Mouse (Mus musculus) stomach, embryonic 14.5 days (tissue): ENCODE measurements around the gene Syngap1. TPM values are rescaled to one million over a fixed set of nuclear protein-coding genes. Genes with fewer than 3 reads are reported as not detected.

Experiments used
- ATAC-seq: fragments of 200-750 bp; cut with Nextera tagmentation; 2 replicates; pipeline ENCODE4 v1.8.0; 2017; ENCODE audit warnings: low read depth, moderate TSS enrichment; ENCODE audit not compliant: insufficient number of reproducible peaks, insufficient read depth, low FRiP score
- H3K27ac ChIP-seq: fragments of 300-500 bp; sonication (generic); 2 replicates; pipeline ENCODE4 v1.5.1; 2014; ENCODE audit warnings: mild to moderate bottlenecking, low read length, moderate library complexity, mixed read lengths
- H3K27me3 ChIP-seq: fragments of 300-500 bp; sonication (generic); 2 replicates; pipeline ENCODE4 v1.6.1; 2014; ENCODE audit warnings: low read length, control low read depth, mixed read lengths; ENCODE audit not compliant: control insufficient read depth, insufficient read depth
- H3K36me3 ChIP-seq: fragments of 300-500 bp; sonication (generic); 2 replicates; pipeline ENCODE4 v1.6.1; 2014; ENCODE audit warnings: mild to moderate bottlenecking, control low read depth, low read length, moderate library complexity, mixed read lengths; ENCODE audit not compliant: control insufficient read depth, insufficient read depth
- H3K4me1 ChIP-seq: fragments of 300-500 bp; sonication (generic); 2 replicates; pipeline ENCODE4 v1.6.1; 2014; ENCODE audit warnings: low read length, control low read depth, mixed read lengths; ENCODE audit not compliant: control insufficient read depth, insufficient read depth
- H3K4me2 ChIP-seq: fragments of 300-500 bp; sonication (generic); replicated peaks from 2 replicates; pipeline ENCODE4 v1.6.1; 2014; ENCODE audit warnings: low read depth, low read length, control low read depth
- H3K4me3 ChIP-seq: fragments of 300-500 bp; sonication (generic); 2 replicates; pipeline ENCODE4 v1.5.1; 2014; ENCODE audit warnings: low read depth, low read length, control low read depth
- H3K9ac ChIP-seq: fragments of 300-500 bp; sonication (generic); replicated peaks from 2 replicates; pipeline ENCODE4 v1.6.1; 2014; ENCODE audit warnings: low read depth, mild to moderate bottlenecking, control low read depth, low read length, moderate library complexity, mixed read lengths
- H3K9me3 ChIP-seq: fragments of 300-500 bp; sonication (generic); 2 replicates; pipeline ENCODE4 v1.6.1; 2016; ENCODE audit warnings: low read depth, low read length, control low read depth; ENCODE audit not compliant: control insufficient read depth
- WGBS: fragments of 180-500 bp; shearing (Covaris S2); extraction: QIAGEN DNeasy Blood & Tissue Kit; methylation state at CpG from one replicate; pipeline ENCODE4 v1.1.7; 2014; 5-methylcytosine and 5-hydroxymethylcytosine counted together
- polyA plus RNA-seq: library from polyadenylated mRNA; unstranded; fragments of >200 nt; fragmentation: Nextera tagmentation; extraction: Ambion mirVana; gene quantifications from 2 replicates; pipeline ENCODE4 v1.2.1, GENCODE M21; 2014

Syngap1 gene
- polyA plus RNA-seq, 1 experiment from 2014 or later: 3.0 TPM

DNA sequence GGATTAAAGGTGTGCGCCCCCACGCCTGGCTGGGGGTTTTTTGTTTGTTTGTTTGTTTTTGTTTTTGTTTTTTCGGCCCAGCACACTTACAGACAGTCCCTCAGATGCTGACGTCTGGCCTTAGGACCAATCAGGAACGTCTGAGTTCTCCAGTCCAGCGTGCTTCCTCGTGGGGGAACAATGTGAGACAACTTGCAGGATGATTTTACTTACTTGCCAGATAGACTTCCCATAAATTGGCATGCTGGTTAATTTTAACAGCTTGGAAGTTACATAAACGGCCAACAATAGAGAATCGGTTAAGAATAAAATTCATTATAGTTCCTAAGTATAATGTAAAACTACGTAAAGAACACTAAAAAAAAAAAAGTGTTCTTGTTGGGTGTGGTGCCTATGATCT, 70.1 kb downstream of the Syngap1 start:
- no peaks in the 10 kb centered on the region for H3K9me3 ChIP-seq
- no peak for ATAC-seq
- no peaks in the 10 kb centered on the region for H3K36me3 ChIP-seq
- WGBS: 88% methylated on average over 10 of the region's 10 CpGs
- no peak overlapping the region for H3K27ac ChIP-seq
- H3K9ac ChIP-seq: no peak overlapping the region
- no peaks in the 10 kb centered on the region for H3K27me3 ChIP-seq
- no peak overlapping the region for H3K4me3 ChIP-seq
- H3K4me2 ChIP-seq: no peak overlapping the region
- peaks cover 3% of the 10 kb centered on the region; the same call in 1 of the 2 replicates for H3K4me1 ChIP-seq

DNA sequence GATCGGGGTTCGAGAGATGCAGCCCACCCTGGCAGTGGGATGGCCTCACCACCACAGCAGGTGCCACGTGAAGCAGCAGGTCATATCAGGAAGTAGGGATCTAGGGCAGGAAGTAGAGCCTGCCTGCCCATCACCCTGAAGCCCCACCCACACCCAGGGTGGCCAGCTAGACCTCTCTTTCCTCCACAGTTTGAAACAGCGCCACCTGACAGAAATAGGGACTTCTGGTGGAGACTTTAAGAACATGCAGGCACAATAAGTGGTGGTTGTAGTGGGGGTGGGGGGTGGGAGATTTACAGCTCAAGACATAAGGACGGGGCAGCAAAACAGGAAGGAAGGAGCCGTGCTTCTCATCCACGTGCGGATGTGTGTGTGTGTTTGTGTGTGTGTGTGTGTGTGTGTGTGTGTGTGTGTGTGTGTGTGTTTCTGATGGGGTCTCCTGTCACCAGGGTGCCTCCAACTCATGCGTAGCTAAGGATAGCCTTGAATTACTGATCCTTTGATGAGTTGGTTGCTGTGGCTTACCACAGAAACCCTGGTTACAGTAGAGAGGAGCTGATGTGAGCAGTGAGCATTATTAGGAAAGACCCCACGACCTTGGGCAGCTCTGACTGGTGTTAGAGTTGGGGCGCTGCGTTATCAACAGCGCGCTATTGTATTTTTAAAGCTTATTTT, 71.1 kb downstream of the Syngap1 start:
- 58% methylated on average over 14 of the region's 14 CpGs for WGBS

DNA sequence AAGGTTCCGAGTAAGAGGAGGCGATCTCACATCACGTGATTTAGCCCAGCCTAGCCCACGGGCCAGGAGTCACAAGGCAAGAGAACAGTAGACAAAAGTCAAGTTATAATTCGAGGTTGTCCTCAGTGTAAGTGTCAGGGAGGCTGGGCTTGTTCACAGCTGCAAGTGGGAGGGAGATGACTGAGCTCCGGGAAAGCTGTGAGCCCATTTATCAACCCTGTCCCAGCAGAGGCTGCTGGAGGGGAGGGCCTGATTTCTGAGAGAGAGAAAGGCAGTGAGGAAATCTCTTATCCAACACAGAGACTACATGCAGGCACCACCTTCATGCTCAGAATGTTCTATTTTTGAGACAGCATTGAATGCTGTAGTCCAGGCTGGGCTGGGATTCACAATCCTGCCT, 71.9 kb downstream of the Syngap1 start:
- no peak overlapping the region for H3K9ac ChIP-seq
- H3K4me3 ChIP-seq: no peak overlapping the region
- no peaks in the 10 kb centered on the region for H3K9me3 ChIP-seq
- no peaks in the 10 kb centered on the region for H3K27me3 ChIP-seq
- WGBS: 18% methylated on average over 6 of the region's 6 CpGs
- H3K4me1 ChIP-seq: no peaks in the 10 kb centered on the region; the same call in 1 of the 2 replicates
- H3K36me3 ChIP-seq: no peaks in the 10 kb centered on the region
- peak overlapping the region; percentile 6; the same call in 1 of the 2 replicates for H3K4me2 ChIP-seq
- no peak for ATAC-seq
- no peak overlapping the region for H3K27ac ChIP-seq

More for the DNA sequence above, 71.1 kb downstream of the Syngap1 start:
- no peak overlapping the region for H3K4me2 ChIP-seq
- ATAC-seq: no peak
- no peaks in the 10 kb centered on the region for H3K9me3 ChIP-seq
- H3K4me1 ChIP-seq: no peaks in the 10 kb centered on the region; the same call in 1 of the 2 replicates
- H3K4me3 ChIP-seq: no peak overlapping the region
- no peak overlapping the region for H3K27ac ChIP-seq
- H3K27me3 ChIP-seq: no peaks in the 10 kb centered on the region
- H3K36me3 ChIP-seq: no peaks in the 10 kb centered on the region
- H3K9ac ChIP-seq: no peak overlapping the region

DNA sequence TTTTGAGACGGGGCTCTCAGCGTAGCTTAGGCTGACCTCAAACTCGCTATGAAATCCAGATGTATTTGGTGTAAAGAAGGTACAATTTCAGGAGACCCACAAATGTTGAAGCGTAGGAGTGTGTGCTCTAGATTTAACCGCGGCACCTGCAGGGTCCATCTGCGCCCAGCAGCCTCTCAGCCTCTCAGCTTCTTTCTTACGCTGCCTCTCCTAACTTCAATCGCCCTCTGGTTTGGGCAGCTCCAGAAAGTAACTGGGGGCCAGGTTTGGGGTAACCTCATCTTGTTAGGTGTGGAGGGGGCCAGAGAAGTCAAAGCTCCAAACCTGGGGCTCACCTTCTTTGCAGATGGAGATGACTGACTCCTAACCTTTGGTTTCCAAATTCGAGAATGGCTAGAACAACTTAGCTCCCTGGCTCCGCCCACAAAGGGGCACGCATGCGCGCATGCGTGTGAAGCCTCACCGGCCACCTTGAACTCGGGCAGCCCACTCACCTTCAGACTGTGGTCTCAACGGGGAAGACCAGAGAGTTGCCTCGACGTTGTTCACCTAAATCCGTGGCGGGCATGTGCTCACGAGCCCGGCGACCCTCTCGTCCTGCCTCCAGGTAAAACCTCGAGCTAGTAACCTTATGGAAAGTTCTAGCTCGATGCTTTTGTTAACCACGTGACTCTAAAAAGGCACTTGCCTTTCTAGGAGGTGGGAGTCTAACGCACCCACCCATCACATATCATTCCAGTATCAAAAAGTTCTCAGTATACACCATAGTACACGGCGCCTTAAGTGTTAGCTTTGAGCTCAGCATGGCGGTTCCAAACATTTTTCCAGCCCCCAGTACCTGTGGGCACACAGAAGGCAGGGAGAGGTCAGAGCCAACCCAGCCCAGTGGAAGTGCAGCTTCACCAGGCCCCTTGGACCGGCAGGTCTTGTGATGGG, 76.8 kb downstream of the Syngap1 start:
- ATAC-seq: peak; percentile 77
- Histone ChIP-seq H3K4me2 (peak overlapping the region; percentile 83), H3K4me1 (peaks cover 5% of the 10 kb centered on the region; the same call in 1 of the 2 replicates), H3K9me3 (no peaks in the 10 kb centered on the region), H3K27ac (peak overlapping the region; percentile 7; the same call in 1 of the 2 replicates), H3K27me3 (no peaks in the 10 kb centered on the region), H3K36me3 (peaks cover 16% of the 10 kb centered on the region), H3K4me3 (peak overlapping the region; percentile 54), H3K9ac (peak overlapping the region; percentile 36)
- 6% methylated on average over 34 of the region's 34 CpGs for WGBS

DNA sequence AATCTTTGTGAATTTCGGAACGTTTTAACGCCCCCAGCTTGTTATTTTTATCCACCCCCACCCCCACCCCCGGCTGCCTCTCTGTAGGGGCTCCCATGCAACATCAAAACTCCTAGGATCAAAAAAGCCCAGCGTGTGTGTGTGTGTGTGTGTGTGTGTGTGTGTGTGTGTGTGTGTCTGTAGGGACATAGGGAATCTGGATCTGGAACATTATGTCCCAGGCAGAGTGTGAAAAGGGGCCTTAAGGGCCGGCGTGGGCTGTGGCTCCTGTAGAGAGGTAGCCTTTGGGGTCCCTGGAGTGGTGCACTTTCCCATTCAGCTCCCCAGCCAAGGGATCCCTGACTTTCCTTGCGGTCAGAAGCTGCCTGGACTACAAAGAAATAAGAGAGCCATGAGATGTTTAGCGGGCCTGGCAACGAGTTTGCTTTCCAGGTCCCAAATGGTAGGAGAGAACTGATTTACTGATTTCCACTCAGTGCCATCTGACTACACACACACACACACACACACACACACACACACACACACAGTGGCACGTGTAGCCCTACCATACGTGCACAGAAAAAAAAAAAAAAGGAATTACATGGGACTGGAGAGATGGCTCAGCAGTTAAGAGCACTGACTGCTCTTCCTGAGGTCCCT, 77.6 kb downstream of the Syngap1 start:
- H3K36me3 ChIP-seq: peaks cover 16% of the 10 kb centered on the region
- no peaks in the 10 kb centered on the region for H3K27me3 ChIP-seq
- H3K4me3 ChIP-seq: peak overlapping the region; percentile 54
- no peaks in the 10 kb centered on the region for H3K9me3 ChIP-seq
- H3K27ac ChIP-seq: peak overlapping the region; percentile 7; the same call in 1 of the 2 replicates
- H3K4me2 ChIP-seq: peak overlapping the region; percentile 83
- ATAC-seq: no peak
- 36% methylated on average over 12 of the region's 12 CpGs for WGBS
- H3K9ac ChIP-seq: peak overlapping the region; percentile 36
- H3K4me1 ChIP-seq: peaks cover 5% of the 10 kb centered on the region; the same call in 1 of the 2 replicates

DNA sequence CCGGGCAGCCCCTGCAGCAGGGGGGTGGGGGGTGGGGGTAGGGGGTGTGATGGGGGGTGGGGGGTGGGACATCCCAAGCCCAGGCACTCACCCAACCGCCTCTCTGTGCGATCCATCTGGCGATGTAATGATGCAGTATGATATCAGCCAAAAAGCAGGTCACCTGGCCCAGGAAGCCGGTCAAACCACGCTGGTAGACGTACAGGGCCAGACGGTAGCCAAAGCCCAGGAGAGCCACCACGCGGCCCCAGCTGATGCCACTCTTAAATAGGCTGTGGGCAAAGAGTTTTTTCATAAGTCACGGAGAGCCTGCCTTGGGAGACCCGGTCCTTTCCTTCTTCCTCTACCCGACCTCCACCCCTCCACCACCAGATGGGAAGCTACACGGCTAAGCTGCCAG, 80.0 kb downstream of the Syngap1 start:
- Histone ChIP-seq H3K4me1 (peaks cover 5% of the 10 kb centered on the region; the same call in 1 of the 2 replicates), H3K4me2 (no peak overlapping the region), H3K9me3 (no peaks in the 10 kb centered on the region), H3K27me3 (no peaks in the 10 kb centered on the region), H3K36me3 (peaks cover 27% of the 10 kb centered on the region), H3K9ac (no peak overlapping the region), H3K27ac (no peak overlapping the region), H3K4me3 (no peak overlapping the region)
- WGBS: 90% methylated on average over 14 of the region's 14 CpGs
- no peak for ATAC-seq

DNA sequence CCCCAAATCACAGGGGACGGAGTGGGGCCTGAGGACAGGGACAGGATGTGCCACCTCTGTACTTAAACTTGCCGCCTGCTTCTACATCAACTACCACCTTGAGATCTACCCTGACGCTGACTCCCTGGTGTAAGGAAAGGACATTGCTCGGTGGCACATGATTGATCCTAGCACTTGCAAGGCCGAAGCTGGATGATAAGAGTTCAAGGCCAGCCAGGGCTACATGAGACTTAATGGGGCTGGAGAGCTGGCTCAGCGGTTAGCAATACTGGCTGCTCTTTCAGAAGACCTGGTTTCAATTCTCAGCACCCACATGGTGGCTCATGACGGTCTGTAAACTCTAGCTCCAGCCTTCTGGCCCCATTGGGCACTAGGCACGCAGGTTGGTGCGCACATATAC, 80.7 kb downstream of the Syngap1 start:
- Histone ChIP-seq H3K9me3 (no peaks in the 10 kb centered on the region), H3K4me1 (peaks cover 5% of the 10 kb centered on the region; the same call in 1 of the 2 replicates), H3K27me3 (no peaks in the 10 kb centered on the region), H3K4me3 (no peak overlapping the region), H3K9ac (no peak overlapping the region), H3K4me2 (no peak overlapping the region), H3K27ac (no peak overlapping the region), H3K36me3 (peaks cover 27% of the 10 kb centered on the region)
- no peak for ATAC-seq
- WGBS: 88% methylated on average over 9 of the region's 9 CpGs
